Mouse (Mus musculus) forebrain, embryonic 14.5 days (tissue): ENCODE measurements around the gene Rras. TPM values are rescaled to one million over a fixed set of nuclear protein-coding genes. Genes with fewer than 3 reads are reported as not detected.

Experiments
- ATAC-seq: fragments of 200-750 bp; cut with Nextera tagmentation; 2 replicates; pipeline ENCODE4 v1.8.0; 2017; ENCODE audit warnings: mild to moderate bottlenecking, moderate library complexity
- DNase-seq: peaks from one replicate; pipeline ENCODE4 v3.0.0-alpha.2; 2015; ENCODE audit warnings: low spot score
- H3K27ac ChIP-seq: fragments of 300-500 bp; sonication (generic); 2 replicates; pipeline ENCODE4 v1.5.1; 2014; ENCODE audit warnings: low read depth, mild to moderate bottlenecking, control low read depth, low read length, moderate library complexity
- H3K27me3 ChIP-seq: fragments of 300-500 bp; sonication (generic); replicated peaks from 2 replicates; pipeline ENCODE4 v1.6.1; 2014; ENCODE audit warnings: low read length, control low read depth, mixed read lengths; ENCODE audit not compliant: control insufficient read depth, insufficient read depth
- H3K36me3 ChIP-seq: fragments of 300-500 bp; sonication (generic); 2 replicates; pipeline ENCODE4 v1.6.1; 2014; ENCODE audit warnings: low read length, control low read depth; ENCODE audit not compliant: control insufficient read depth, insufficient read depth
- H3K4me1 ChIP-seq: fragments of 300-500 bp; sonication (generic); 2 replicates; pipeline ENCODE4 v1.6.1; 2014; ENCODE audit warnings: antibody characterized with exemption, low read length, control low read depth; ENCODE audit not compliant: control insufficient read depth, insufficient read depth
- H3K4me2 ChIP-seq: fragments of 300-500 bp; sonication (generic); 2 replicates; pipeline ENCODE4 v1.6.1; 2014; ENCODE audit warnings: mild to moderate bottlenecking, control low read depth, low read length
- H3K4me3 ChIP-seq: fragments of 300-500 bp; sonication (generic); 2 replicates; pipeline ENCODE4 v1.5.1; 2014; ENCODE audit warnings: low read depth, low read length, control low read depth
- H3K9ac ChIP-seq: fragments of 300-500 bp; sonication (generic); 2 replicates; pipeline ENCODE4 v1.6.1; 2014; ENCODE audit warnings: mild to moderate bottlenecking, low read length, control low read depth, moderate library complexity
- H3K9me3 ChIP-seq: fragments of 300-500 bp; sonication (generic); replicated peaks from 2 replicates; pipeline ENCODE4 v1.6.1; 2016; ENCODE audit warnings: low read length, control low read depth, mixed read lengths; ENCODE audit not compliant: control insufficient read depth
- WGBS: fragments of 180-500 bp; shearing (Covaris S2); extraction: QIAGEN DNeasy Blood & Tissue Kit; methylation state at CpG from one replicate; pipeline ENCODE4 v1.1.7; 2014; 5-methylcytosine and 5-hydroxymethylcytosine counted together
- microRNA-seq: library from miRNA; unstranded; fragments of <30 nt; microRNA quantifications from one replicate; pipeline ENCODE4, GENCODE M21; 2016
- polyA plus RNA-seq: library from polyadenylated mRNA; unstranded; fragments of >200 nt; fragmentation: Nextera tagmentation; extraction: Ambion mirVana; gene quantifications from 2 replicates; pipeline ENCODE4 v1.2.1, GENCODE M21; 2014

Rras gene
- polyA plus RNA-seq, 1 experiment from 2014 or later = 14.7 TPM

- Histone ChIP-seq H3K9ac (no peak overlapping the region), H3K27ac (no peak overlapping the region)
Observed at GRCm38 (mm10) chr7:45060632-45061122, 42.9 kb downstream of the Rras start.

GRCm38 (mm10) chr7:45061532-45062075 is 43.8 kb downstream of the Rras start:
- 17% methylated on average over 11 of the region's 11 CpGs for WGBS
- Histone ChIP-seq H3K9ac (peak overlapping the region; percentile 6; the same call in 1 of the 2 replicates), H3K27ac (no peak overlapping the region)

More at GRCm38 (mm10) chr7:45060632-45061122, 42.9 kb downstream of the Rras start:
- Histone ChIP-seq H3K4me1 (peaks cover 11% of the 10 kb centered on the region), H3K4me2 (no peak overlapping the region), H3K9me3 (no peaks in the 10 kb centered on the region), H3K36me3 (no peaks in the 10 kb centered on the region), H3K27me3 (no peaks in the 10 kb centered on the region), H3K4me3 (no peak overlapping the region)
- DNase-seq (no peak), ATAC-seq (no peak)
- 87% methylated on average over 6 of the region's 6 CpGs for WGBS

GRCm38 (mm10) chr7:45062239-45062835 is 44.6 kb downstream of the Rras start, which contains the start of the genes Nosip and Prrg2:
Gene Nosip, plus strand, starts transcription at chr7:45062429.
Gene Prrg2, minus strand, starts transcription at chr7:45062677.
- peak within 1 kb of the TSS; percentile 60 for H3K9ac ChIP-seq
- H3K27me3 ChIP-seq = no peaks in the 10 kb centered on the region
- H3K4me3 ChIP-seq = peak within 1 kb of the TSS; percentile 49
- DNase-seq = peak; percentile 99
- under 1% methylated on average over 31 of the region's 31 CpGs for whole genome bisulfite sequencing
- H3K4me2 ChIP-seq = peak within 1 kb of the TSS; percentile 61
- no peaks in the 10 kb centered on the region for H3K9me3 ChIP-seq
- H3K27ac ChIP-seq = peak within 1 kb of the TSS; percentile 76
- peak; percentile 93 for ATAC-seq
- H3K4me1 ChIP-seq = peaks cover 11% of the 10 kb centered on the region
- no peaks in the 10 kb centered on the region for H3K36me3 ChIP-seq

More at GRCm38 (mm10) chr7:45061532-45062075, 43.8 kb downstream of the Rras start:
- Histone ChIP-seq H3K9me3 (no peaks in the 10 kb centered on the region), H3K4me1 (peaks cover 11% of the 10 kb centered on the region), H3K27me3 (no peaks in the 10 kb centered on the region), H3K4me3 (peak overlapping the region; percentile 49), H3K4me2 (peak overlapping the region; percentile 61), H3K36me3 (no peaks in the 10 kb centered on the region)
- DNase-seq (no peak), ATAC-seq (no peak)

GRCm38 (mm10) chr7:45067190-45067999 is 49.6 kb downstream of the Rras start:
- H3K4me1 ChIP-seq = no peaks in the 10 kb centered on the region
- 70% methylated on average over 4 of the region's 4 CpGs for WGBS
- H3K27me3 ChIP-seq = no peaks in the 10 kb centered on the region
- DNase-seq (no peak), ATAC-seq (0 out of 2 replicates have a peak, but pooled peaks have one; percentile 12)
- no peak overlapping the region for H3K4me3 ChIP-seq
- no peak overlapping the region for H3K9ac ChIP-seq
- H3K36me3 ChIP-seq = no peaks in the 10 kb centered on the region
- no peak overlapping the region for H3K4me2 ChIP-seq
- no peak overlapping the region for H3K27ac ChIP-seq
- H3K9me3 ChIP-seq = no peaks in the 10 kb centered on the region

- 0 out of 2 replicates have a peak, but pooled peaks have one; percentile 4 for ATAC-seq
- no peak overlapping the region for H3K9ac ChIP-seq
- DNase-seq = peak; percentile 53
Observed at GRCm38 (mm10) chr7:45068000-45068318, 50.2 kb downstream of the Rras start.

GRCm38 (mm10) chr7:45069671-45070070 is 51.9 kb downstream of the Rras start:
- 93% methylated on average over 2 of the region's 2 CpGs for WGBS
- DNase-seq = no peak

More at GRCm38 (mm10) chr7:45068000-45068318, 50.2 kb downstream of the Rras start:
- Histone ChIP-seq H3K27ac (no peak overlapping the region), H3K4me2 (no peak overlapping the region), H3K4me1 (no peaks in the 10 kb centered on the region), H3K9me3 (no peaks in the 10 kb centered on the region), H3K4me3 (no peak overlapping the region), H3K36me3 (no peaks in the 10 kb centered on the region), H3K27me3 (no peaks in the 10 kb centered on the region)
- 34% methylated on average over 5 of the region's 5 CpGs for WGBS

More at GRCm38 (mm10) chr7:45069671-45070070, 51.9 kb downstream of the Rras start:
- Histone ChIP-seq H3K27me3 (no peaks in the 10 kb centered on the region), H3K27ac (no peak overlapping the region), H3K4me2 (no peak overlapping the region), H3K4me3 (no peak overlapping the region), H3K9me3 (no peaks in the 10 kb centered on the region), H3K36me3 (peaks cover 8% of the 10 kb centered on the region; the same call in 1 of the 2 replicates), H3K9ac (no peak overlapping the region), H3K4me1 (no peaks in the 10 kb centered on the region)
- no peak for ATAC-seq

Small RNA genes lying within 50 kb of the gene (microRNA-seq; reads per million reads assigned to microRNA genes)
- not detected for gene Mir7054

Other genes starting within 250 kb of the Rras start
- 40.4 and 43.6 TPM in 2 replicates for gene Nup62, start 201.9 kb upstream of the Rras start, polyA plus RNA-seq
- 1.0 and 1.2 TPM in 2 replicates for gene Il4i1, start 201.6 kb upstream of the Rras start, polyA plus RNA-seq
- 4.2 and 4.7 TPM in 2 replicates for gene Atf5, start 201.3 kb upstream of the Rras start, polyA plus RNA-seq
- 70.4 and 75.4 TPM in 2 replicates for gene Akt1s1, start 169.0 kb upstream of the Rras start, polyA plus RNA-seq
- 79.6 and 105 TPM in 2 replicates for gene Tbc1d17, start 168.9 kb upstream of the Rras start, polyA plus RNA-seq
- 30.0 and 31.7 TPM in 2 replicates for gene Pnkp, start 160.8 kb upstream of the Rras start, polyA plus RNA-seq
- 447 and 458 TPM in 2 replicates for gene Ptov1, start 148.2 kb upstream of the Rras start, polyA plus RNA-seq
- gene Med25, start 125.2 kb upstream of the Rras start, polyA plus RNA-seq = 75.4 and 94.0 TPM in 2 replicates
- gene Fuz, start 121.9 kb upstream of the Rras start, polyA plus RNA-seq = 18.2 and 18.3 TPM in 2 replicates
- gene Ap2a1, start 88.5 kb upstream of the Rras start, polyA plus RNA-seq = 85.6 and 99.3 TPM in 2 replicates
- gene Tsks, start 74.8 kb upstream of the Rras start, polyA plus RNA-seq = not detected in 2 replicates
- 37.3 and 41.0 TPM in 2 replicates for gene Cpt1c, start 43.1 kb upstream of the Rras start, polyA plus RNA-seq
- 241 and 274 TPM in 2 replicates for gene Prmt1, start 31.4 kb upstream of the Rras start, polyA plus RNA-seq
- gene Irf3, start 20.3 kb upstream of the Rras start, polyA plus RNA-seq = 52.7 and 60.6 TPM in 2 replicates
- 20.0 and 23.4 TPM in 2 replicates for gene Bcl2l12, start 19.2 kb upstream of the Rras start, polyA plus RNA-seq
- gene Scaf1, start 1.6 kb upstream of the Rras start, polyA plus RNA-seq = 40.5 and 47.8 TPM in 2 replicates
- gene Prr12, start 34.9 kb downstream of the Rras start, polyA plus RNA-seq = 13.6 and 16.0 TPM in 2 replicates
- 70.4 and 71.8 TPM in 2 replicates for gene Nosip, start 44.5 kb downstream of the Rras start, polyA plus RNA-seq
- 12.0 and 13.4 TPM in 2 replicates for gene Prrg2, start 44.7 kb downstream of the Rras start, polyA plus RNA-seq
- 67.4 and 73.9 TPM in 2 replicates for gene Rcn3, start 74.3 kb downstream of the Rras start, polyA plus RNA-seq
- 20.3 and 26.9 TPM in 2 replicates for gene Fcgrt, start 85.9 kb downstream of the Rras start, polyA plus RNA-seq
- gene Rps11, start 106.5 kb downstream of the Rras start, polyA plus RNA-seq = 981 and 1,280 TPM in 2 replicates
- 1,037 and 1,253 TPM in 2 replicates for gene Rpl13a, start 110.8 kb downstream of the Rras start, polyA plus RNA-seq
- gene Gm45713, start 118.3 kb downstream of the Rras start, polyA plus RNA-seq = 0.22 and 0.88 TPM in 2 replicates
- gene Flt3l, start 118.5 kb downstream of the Rras start, polyA plus RNA-seq = 0.61 and 1.3 TPM in 2 replicates
- gene Pih1d1, start 136.3 kb downstream of the Rras start, polyA plus RNA-seq = 101 and 108 TPM in 2 replicates
- gene Aldh16a1, start 136.6 kb downstream of the Rras start, polyA plus RNA-seq = 24.4 and 26.8 TPM in 2 replicates
- 14.6 and 15.9 TPM in 2 replicates for gene Slc17a7, start 146.0 kb downstream of the Rras start, polyA plus RNA-seq
- gene Gfy, start 161.6 kb downstream of the Rras start, polyA plus RNA-seq = not detected in 2 replicates
- gene Pth2, start 163.0 kb downstream of the Rras start, polyA plus RNA-seq = not detected in 2 replicates
- gene Ccdc155, start 186.9 kb downstream of the Rras start, polyA plus RNA-seq = 0.43 and 0.52 TPM in 2 replicates
- gene Dkkl1, start 194.2 kb downstream of the Rras start, polyA plus RNA-seq = 0.91 and 1.7 TPM in 2 replicates
- gene Tead2, start 197.8 kb downstream of the Rras start, polyA plus RNA-seq = 81.7 and 95.7 TPM in 2 replicates
- 0.99 and 1.4 TPM in 2 replicates for gene Cd37, start 221.2 kb downstream of the Rras start, polyA plus RNA-seq
- 0.09 and 0.26 TPM in 2 replicates for gene Slc6a16, start 223.1 kb downstream of the Rras start, polyA plus RNA-seq